Mouse (Mus musculus): ENCODE results near the gene Slc8a2. TPM values are rescaled to one million over a fixed set of nuclear protein-coding genes. Genes with fewer than 3 reads are reported as not detected.

The Slc8a2 gene
- polyA plus RNA-seq, 1 experiment from 2014 or later, result 0.94 TPM

GRCm38 (mm10) chr7:16196616-16197015 is 67.0 kb downstream of the Slc8a2 start:
- Histone ChIP-seq H3K27me3 (replicated peaks; ENCODE audit: control insufficient read depth, insufficient read depth, low read length) (no peaks in the 10 kb centered on the region), H3K9me3 (replicated peaks; ENCODE audit: control insufficient read depth, low read length) (no peaks in the 10 kb centered on the region), H3K4me1 (ENCODE audit: control insufficient read depth, insufficient read depth, low read length) (no peaks in the 10 kb centered on the region), H3K4me3 (ENCODE audit: low read depth, low read length) (no peak overlapping the region), H3K27ac (ENCODE audit: low read depth, low read length) (no peak overlapping the region), H3K36me3 (ENCODE audit: control insufficient read depth, insufficient read depth, low read length) (peaks cover 44% of the 10 kb centered on the region), H3K9ac (ENCODE audit: low read length) (no peak overlapping the region), H3K4me2 (ENCODE audit: low read length) (no peak overlapping the region)
- no peak for ATAC-seq
- no peak for DNase-seq (ENCODE audit: low spot score)
- WGBS, result 56% methylated on average over 6 of the region's 6 CpGs

- 78% methylated on average over 5 of the region's 5 CpGs for WGBS
- peaks cover 49% of the 10 kb centered on the region for H3K36me3 ChIP-seq (ENCODE audit: control insufficient read depth, insufficient read depth, low read length)
- no peak for ATAC-seq
Measured at GRCm38 (mm10) chr7:16197166-16197565, 67.5 kb downstream of the Slc8a2 start.

DNA sequence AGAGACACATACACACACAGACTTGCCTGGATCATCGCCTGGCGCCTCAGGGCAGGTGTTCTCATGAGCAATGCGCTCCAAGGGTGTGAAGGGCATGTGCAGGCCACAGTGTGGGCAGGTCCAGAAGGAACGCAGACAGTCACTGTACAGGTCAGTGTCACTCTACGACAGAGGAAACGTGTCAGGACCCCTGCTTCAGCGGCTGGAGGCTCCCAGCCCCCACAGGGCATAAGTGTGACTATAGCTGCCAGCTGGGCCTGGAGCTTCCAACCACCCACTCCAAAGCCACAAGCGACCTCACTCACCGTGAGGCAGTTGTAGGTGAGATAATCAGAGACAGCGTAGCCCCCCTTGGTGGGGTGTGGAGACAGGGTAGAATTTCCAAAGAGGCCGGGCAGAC is 68.9 kb downstream of the Slc8a2 start:
- ATAC-seq, result no peak
- no peak for DNase-seq (ENCODE audit: low spot score)
- H3K4me2 ChIP-seq (ENCODE audit: low read length), result no peak overlapping the region
- no peak overlapping the region for H3K4me3 ChIP-seq (ENCODE audit: low read depth, low read length)
- peaks cover 63% of the 10 kb centered on the region for H3K36me3 ChIP-seq (ENCODE audit: control insufficient read depth, insufficient read depth, low read length)
- H3K9ac ChIP-seq (ENCODE audit: low read length), result no peak overlapping the region
- no peaks in the 10 kb centered on the region for H3K27me3 ChIP-seq (replicated peaks; ENCODE audit: control insufficient read depth, insufficient read depth, low read length)
- no peaks in the 10 kb centered on the region for H3K4me1 ChIP-seq (ENCODE audit: control insufficient read depth, insufficient read depth, low read length)
- H3K27ac ChIP-seq (ENCODE audit: low read depth, low read length), result no peak overlapping the region
- H3K9me3 ChIP-seq (replicated peaks; ENCODE audit: control insufficient read depth, low read length), result no peaks in the 10 kb centered on the region
- WGBS, result 94% methylated on average over 11 of the region's 11 CpGs

More at GRCm38 (mm10) chr7:16197166-16197565, 67.5 kb downstream of the Slc8a2 start:
- no peaks in the 10 kb centered on the region for H3K9me3 ChIP-seq (replicated peaks; ENCODE audit: control insufficient read depth, low read length)
- no peak overlapping the region for H3K9ac ChIP-seq (ENCODE audit: low read length)
- H3K4me1 ChIP-seq (ENCODE audit: control insufficient read depth, insufficient read depth, low read length), result no peaks in the 10 kb centered on the region
- H3K27ac ChIP-seq (ENCODE audit: low read depth, low read length), result no peak overlapping the region
- H3K4me3 ChIP-seq (ENCODE audit: low read depth, low read length), result no peak overlapping the region
- no peak overlapping the region for H3K4me2 ChIP-seq (ENCODE audit: low read length)
- no peaks in the 10 kb centered on the region for H3K27me3 ChIP-seq (replicated peaks; ENCODE audit: control insufficient read depth, insufficient read depth, low read length)
- no peak for DNase-seq (ENCODE audit: low spot score)

- H3K27me3 ChIP-seq (replicated peaks; ENCODE audit: control insufficient read depth, insufficient read depth, low read length), result no peaks in the 10 kb centered on the region
- DNase-seq (ENCODE audit: low spot score) (no peak), ATAC-seq (no peak)
- no peak overlapping the region for H3K4me2 ChIP-seq (ENCODE audit: low read length)
- H3K9ac ChIP-seq (ENCODE audit: low read length), result no peak overlapping the region
- no peak overlapping the region for H3K27ac ChIP-seq (ENCODE audit: low read depth, low read length)
- WGBS, result 88% methylated on average over 6 of the region's 6 CpGs
- H3K36me3 ChIP-seq (ENCODE audit: control insufficient read depth, insufficient read depth, low read length), result peaks cover 88% of the 10 kb centered on the region
- H3K4me3 ChIP-seq (ENCODE audit: low read depth, low read length), result no peak overlapping the region
- no peaks in the 10 kb centered on the region for H3K4me1 ChIP-seq (ENCODE audit: control insufficient read depth, insufficient read depth, low read length)
- no peaks in the 10 kb centered on the region for H3K9me3 ChIP-seq (replicated peaks; ENCODE audit: control insufficient read depth, low read length)
Measured at GRCm38 (mm10) chr7:16201136-16201535, 71.5 kb downstream of the Slc8a2 start.

- Histone ChIP-seq H3K36me3 (ENCODE audit: control insufficient read depth, insufficient read depth, low read length) (peaks cover 89% of the 10 kb centered on the region), H3K9ac (ENCODE audit: low read length) (no peak overlapping the region), H3K9me3 (replicated peaks; ENCODE audit: control insufficient read depth, low read length) (no peaks in the 10 kb centered on the region), H3K27me3 (replicated peaks; ENCODE audit: control insufficient read depth, insufficient read depth, low read length) (no peaks in the 10 kb centered on the region), H3K27ac (ENCODE audit: low read depth, low read length) (no peak overlapping the region), H3K4me2 (ENCODE audit: low read length) (no peak overlapping the region), H3K4me1 (ENCODE audit: control insufficient read depth, insufficient read depth, low read length) (no peaks in the 10 kb centered on the region), H3K4me3 (ENCODE audit: low read depth, low read length) (no peak overlapping the region)
- ATAC-seq, result no peak
- no peak for DNase-seq (ENCODE audit: low spot score)
- WGBS, result 88% methylated on average over 15 of the region's 15 CpGs
Measured at GRCm38 (mm10) chr7:16202756-16203504, 73.3 kb downstream of the Slc8a2 start.

- Histone ChIP-seq H3K27ac (ENCODE audit: low read depth, low read length) (no peak overlapping the region), H3K4me1 (ENCODE audit: control insufficient read depth, insufficient read depth, low read length) (no peaks in the 10 kb centered on the region), H3K36me3 (ENCODE audit: control insufficient read depth, insufficient read depth, low read length) (peaks cover 88% of the 10 kb centered on the region), H3K27me3 (replicated peaks; ENCODE audit: control insufficient read depth, insufficient read depth, low read length) (no peaks in the 10 kb centered on the region), H3K4me3 (ENCODE audit: low read depth, low read length) (no peak overlapping the region), H3K9me3 (replicated peaks; ENCODE audit: control insufficient read depth, low read length) (no peaks in the 10 kb centered on the region), H3K9ac (ENCODE audit: low read length) (no peak overlapping the region), H3K4me2 (ENCODE audit: low read length) (no peak overlapping the region)
- 94% methylated on average over 13 of the region's 13 CpGs for WGBS
- ATAC-seq, result no peak
- no peak for DNase-seq (ENCODE audit: low spot score)
Measured at GRCm38 (mm10) chr7:16203505-16203903, 73.9 kb downstream of the Slc8a2 start.

GRCm38 (mm10) chr7:16204791-16205190 is 75.2 kb downstream of the Slc8a2 start:
- Histone ChIP-seq H3K9me3 (replicated peaks; ENCODE audit: control insufficient read depth, low read length) (no peaks in the 10 kb centered on the region), H3K9ac (ENCODE audit: low read length) (no peak overlapping the region), H3K27ac (ENCODE audit: low read depth, low read length) (no peak overlapping the region), H3K4me3 (ENCODE audit: low read depth, low read length) (no peak overlapping the region), H3K36me3 (ENCODE audit: control insufficient read depth, insufficient read depth, low read length) (peaks cover 88% of the 10 kb centered on the region), H3K4me1 (ENCODE audit: control insufficient read depth, insufficient read depth, low read length) (no peaks in the 10 kb centered on the region), H3K4me2 (ENCODE audit: low read length) (no peak overlapping the region), H3K27me3 (replicated peaks; ENCODE audit: control insufficient read depth, insufficient read depth, low read length) (no peaks in the 10 kb centered on the region)
- WGBS, result 82% methylated on average over 8 of the region's 9 CpGs
- DNase-seq (ENCODE audit: low spot score) (no peak), ATAC-seq (no peak)

DNA sequence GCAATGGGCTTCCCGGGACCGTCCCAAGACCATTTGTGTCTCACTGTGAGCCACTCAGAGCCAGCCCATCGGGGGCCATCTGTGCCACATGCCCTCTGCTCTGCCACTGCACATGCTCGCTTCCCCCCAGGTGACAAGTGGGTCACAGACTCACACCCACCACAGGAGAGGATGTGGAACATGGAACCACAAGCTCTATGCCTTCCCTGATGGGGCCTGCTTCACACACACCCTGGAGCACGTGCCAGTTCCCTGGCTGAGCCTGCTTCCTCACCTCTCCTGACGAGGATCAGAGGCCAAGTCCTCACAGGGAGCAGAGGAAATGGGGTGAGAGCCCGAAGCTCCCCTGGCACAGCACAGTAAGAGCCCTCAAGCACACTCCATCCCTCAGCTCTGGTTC is 77.5 kb downstream of the Slc8a2 start:
- H3K36me3 ChIP-seq (ENCODE audit: control insufficient read depth, insufficient read depth, low read length), result peaks cover 94% of the 10 kb centered on the region
- no peaks in the 10 kb centered on the region for H3K27me3 ChIP-seq (replicated peaks; ENCODE audit: control insufficient read depth, insufficient read depth, low read length)
- H3K4me3 ChIP-seq (ENCODE audit: low read depth, low read length), result no peak overlapping the region
- no peaks in the 10 kb centered on the region for H3K4me1 ChIP-seq (ENCODE audit: control insufficient read depth, insufficient read depth, low read length)
- no peak overlapping the region for H3K4me2 ChIP-seq (ENCODE audit: low read length)
- no peak overlapping the region for H3K27ac ChIP-seq (ENCODE audit: low read depth, low read length)
- WGBS, result 87% methylated on average over 7 of the region's 7 CpGs
- no peaks in the 10 kb centered on the region for H3K9me3 ChIP-seq (replicated peaks; ENCODE audit: control insufficient read depth, low read length)
- no peak for ATAC-seq
- no peak overlapping the region for H3K9ac ChIP-seq (ENCODE audit: low read length)
- DNase-seq (ENCODE audit: low spot score), result no peak

- no peaks in the 10 kb centered on the region for H3K4me1 ChIP-seq (ENCODE audit: control insufficient read depth, insufficient read depth, low read length)
- no peak overlapping the region for H3K4me3 ChIP-seq (ENCODE audit: low read depth, low read length)
- no peaks in the 10 kb centered on the region for H3K27me3 ChIP-seq (replicated peaks; ENCODE audit: control insufficient read depth, insufficient read depth, low read length)
- no peak overlapping the region for H3K27ac ChIP-seq (ENCODE audit: low read depth, low read length)
- H3K9me3 ChIP-seq (replicated peaks; ENCODE audit: control insufficient read depth, low read length), result no peaks in the 10 kb centered on the region
- DNase-seq (ENCODE audit: low spot score) (no peak), ATAC-seq (no peak)
- H3K36me3 ChIP-seq (ENCODE audit: control insufficient read depth, insufficient read depth, low read length), result peaks cover 90% of the 10 kb centered on the region
- H3K9ac ChIP-seq (ENCODE audit: low read length), result no peak overlapping the region
- no peak overlapping the region for H3K4me2 ChIP-seq (ENCODE audit: low read length)
- WGBS, result 88% methylated on average over 10 of the region's 10 CpGs
Measured at GRCm38 (mm10) chr7:16207496-16207895, 77.9 kb downstream of the Slc8a2 start.

All from forebrain, embryonic 14.5 days (tissue).